Mouse (Mus musculus): ENCODE results near the gene Palm.

Palm gene

DNA sequence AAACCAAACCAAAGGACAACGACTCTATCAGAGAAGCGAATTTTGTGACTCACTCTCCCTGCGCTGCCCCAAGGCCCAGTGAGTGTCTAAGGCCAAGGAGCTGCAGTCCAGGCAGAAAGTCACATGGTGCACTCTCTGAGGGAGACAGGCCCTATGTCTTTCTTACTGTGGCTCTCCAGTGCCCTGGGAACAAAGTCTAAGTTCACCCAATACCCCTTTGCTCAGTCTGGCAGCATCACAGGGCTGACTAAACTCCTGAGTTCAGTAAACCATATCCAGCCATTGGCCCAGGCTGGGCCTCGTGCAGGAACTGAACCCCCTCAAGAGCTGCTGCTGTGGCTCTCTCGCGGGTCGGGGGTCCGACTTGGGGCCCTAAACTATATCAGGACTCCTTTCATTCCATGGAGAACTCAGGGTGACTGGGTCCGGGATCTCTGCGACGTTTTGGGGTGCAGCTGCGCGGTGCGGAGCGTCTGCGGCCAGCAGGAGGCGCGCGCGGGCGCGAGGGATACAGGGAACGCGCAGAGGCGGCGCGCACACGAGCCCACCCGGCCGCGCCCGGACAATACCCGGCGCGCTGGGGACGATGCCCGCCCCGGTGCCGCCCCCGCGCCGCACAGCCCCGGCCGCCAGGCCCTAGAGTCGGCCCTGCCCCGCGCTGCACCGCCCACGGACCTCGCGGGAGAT is at the start of gene Palm:
TSS of gene Palm (plus strand) at position 522 of the 687 bp plus-strand sequence.
- TF ChIP-seq GATA4 (IDR thresholded peaks at IDR 0.05; ENCODE audit: insufficient replicate concordance, low read length): no peak

DNA sequence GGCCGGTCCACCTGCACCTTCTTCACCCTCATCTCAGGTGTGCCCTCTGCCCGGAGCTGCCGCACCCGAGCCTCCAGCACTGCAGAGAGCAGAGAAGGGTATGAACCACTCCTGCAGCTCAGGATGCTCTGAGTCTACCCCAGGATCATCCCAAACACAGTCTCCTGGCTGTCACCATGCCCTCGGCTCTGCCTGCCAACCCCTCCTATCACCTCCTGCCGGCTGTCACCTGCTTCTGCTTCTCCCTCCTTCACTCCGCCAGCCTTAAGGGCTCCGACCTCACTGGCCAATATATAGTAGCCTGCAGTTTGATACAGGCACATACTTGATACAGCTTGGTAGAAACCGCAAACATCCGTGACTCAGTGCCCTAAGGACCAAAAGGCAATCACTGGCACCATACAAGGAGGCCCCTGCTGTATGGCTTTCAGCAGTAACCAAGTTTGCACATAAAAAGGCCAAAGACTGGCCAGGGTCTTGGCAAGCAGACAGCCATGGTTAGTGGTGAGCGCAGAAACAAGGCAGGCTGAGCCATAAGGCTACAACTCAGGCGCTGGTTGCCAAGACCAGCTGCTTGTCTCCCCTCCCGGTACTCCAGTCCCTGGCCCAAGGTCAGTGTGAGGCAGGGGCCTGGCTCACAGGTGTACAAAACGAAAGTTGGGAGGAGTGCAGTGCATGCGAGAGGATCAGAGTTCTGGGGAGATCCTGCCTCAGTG is 49.6 kb upstream of the Palm start:
- TF ChIP-seq GATA4 (IDR thresholded peaks at IDR 0.05; ENCODE audit: insufficient replicate concordance, low read length): no peak

DNA sequence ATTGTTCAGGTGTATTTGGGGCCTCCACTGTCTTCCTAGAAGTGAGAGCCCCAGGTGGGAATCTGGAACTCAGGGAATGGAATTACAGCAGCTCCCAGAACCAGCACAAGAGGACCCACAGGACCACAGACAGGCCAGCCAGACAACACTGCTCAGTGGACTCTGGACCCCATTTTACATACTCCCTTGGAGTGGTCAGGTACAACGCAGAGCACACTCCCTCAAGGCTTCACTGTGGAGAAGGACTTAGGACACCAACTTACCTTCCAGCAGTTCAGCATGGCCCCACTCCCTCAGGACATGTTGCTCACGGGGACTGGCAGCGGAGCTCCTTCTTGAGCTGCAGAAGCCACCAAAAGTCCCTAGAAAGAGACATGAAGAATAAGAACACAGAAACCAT is 48.0 kb upstream of the Palm start:
- TF ChIP-seq GATA4 (IDR thresholded peaks at IDR 0.05; ENCODE audit: insufficient replicate concordance, low read length): no peak

DNA sequence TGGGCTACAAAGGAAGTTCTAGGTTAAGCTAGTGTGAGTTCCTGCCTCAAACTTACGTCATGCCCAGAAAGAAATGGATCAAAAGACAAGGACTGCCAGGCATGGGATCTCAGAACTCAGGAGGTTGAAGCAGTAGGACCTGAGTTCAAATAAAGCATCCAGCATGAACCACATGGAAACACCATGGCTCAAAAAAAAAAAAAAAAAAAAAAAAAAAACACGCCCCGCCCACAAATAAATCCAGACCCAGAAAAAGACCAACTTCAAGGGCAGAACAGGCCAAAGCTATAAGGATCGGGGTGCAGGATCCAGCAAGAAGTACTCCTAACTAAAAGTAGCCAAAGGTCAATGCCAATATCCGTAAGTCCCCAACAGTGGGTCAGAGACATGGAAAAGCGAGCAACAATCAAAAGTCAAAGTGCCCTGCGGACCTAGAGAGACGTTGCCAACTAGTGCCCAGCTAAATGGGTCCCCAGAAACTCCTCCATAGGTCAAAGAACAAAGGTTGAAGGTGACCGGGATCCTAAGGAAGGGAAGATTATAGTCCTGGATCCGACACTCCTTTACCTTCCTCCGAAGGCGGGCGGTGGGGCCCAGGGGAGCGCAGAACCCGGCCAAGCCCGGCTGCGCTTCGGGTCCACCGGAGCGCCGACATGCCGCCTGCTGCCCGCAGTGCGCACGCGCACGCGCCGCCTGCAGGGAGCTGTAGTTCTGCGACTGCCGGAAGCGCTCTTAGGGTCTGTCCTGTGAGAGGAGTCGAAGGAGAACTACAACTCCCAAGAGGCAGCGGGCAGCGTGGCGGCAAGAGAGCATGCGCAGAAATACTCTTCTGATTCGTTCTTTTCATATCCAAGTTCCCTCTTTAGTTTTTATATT is 47.2 kb upstream of the Palm start, which contains the start of gene Polrmt:
TSS of gene Polrmt (minus strand) at position 684 of the 876 bp plus-strand sequence.
- no peak for TF ChIP-seq GATA4 (IDR thresholded peaks at IDR 0.05; ENCODE audit: insufficient replicate concordance, low read length)

DNA sequence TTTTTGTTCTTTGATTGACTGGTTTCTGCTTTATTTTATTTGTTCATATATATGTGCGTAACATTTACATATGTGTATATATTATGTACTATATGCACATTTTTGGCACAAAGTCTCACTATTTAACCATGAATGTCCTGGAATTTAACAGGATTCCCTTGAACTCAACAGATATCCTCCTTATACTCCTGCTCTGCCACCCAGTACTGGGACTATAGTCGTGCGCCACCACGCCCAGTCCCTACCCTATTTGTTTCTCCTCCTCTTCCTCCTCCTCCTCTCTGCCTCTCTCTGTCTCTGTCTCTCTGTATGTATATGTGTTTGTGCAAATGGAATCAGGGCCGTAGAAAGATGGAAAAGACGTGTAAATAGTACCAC is 46.6 kb upstream of the Palm start:
- TF ChIP-seq GATA4 (IDR thresholded peaks at IDR 0.05; ENCODE audit: insufficient replicate concordance, low read length): no peak

DNA sequence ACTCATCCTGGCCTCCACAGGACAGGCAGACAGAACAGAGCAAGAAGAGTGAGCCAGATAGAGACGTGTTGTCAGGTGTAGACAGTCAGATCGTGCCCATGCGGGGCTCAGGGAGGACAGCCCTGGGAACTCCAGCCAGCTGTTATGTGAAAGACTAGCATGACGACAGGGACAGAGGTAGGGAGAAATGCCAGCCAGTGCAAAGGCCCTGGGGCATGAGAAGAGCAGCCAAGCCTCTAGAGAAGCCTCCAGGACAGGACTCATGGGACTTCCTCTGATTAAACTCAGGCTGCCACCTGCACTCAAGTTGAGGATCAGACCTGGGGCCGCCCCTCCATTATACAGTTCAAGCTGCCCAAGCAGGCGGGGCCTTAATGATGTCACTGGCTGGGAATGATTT is 44.9 kb upstream of the Palm start:
- TF ChIP-seq GATA4 (IDR thresholded peaks at IDR 0.05; ENCODE audit: insufficient replicate concordance, low read length): no peak

DNA sequence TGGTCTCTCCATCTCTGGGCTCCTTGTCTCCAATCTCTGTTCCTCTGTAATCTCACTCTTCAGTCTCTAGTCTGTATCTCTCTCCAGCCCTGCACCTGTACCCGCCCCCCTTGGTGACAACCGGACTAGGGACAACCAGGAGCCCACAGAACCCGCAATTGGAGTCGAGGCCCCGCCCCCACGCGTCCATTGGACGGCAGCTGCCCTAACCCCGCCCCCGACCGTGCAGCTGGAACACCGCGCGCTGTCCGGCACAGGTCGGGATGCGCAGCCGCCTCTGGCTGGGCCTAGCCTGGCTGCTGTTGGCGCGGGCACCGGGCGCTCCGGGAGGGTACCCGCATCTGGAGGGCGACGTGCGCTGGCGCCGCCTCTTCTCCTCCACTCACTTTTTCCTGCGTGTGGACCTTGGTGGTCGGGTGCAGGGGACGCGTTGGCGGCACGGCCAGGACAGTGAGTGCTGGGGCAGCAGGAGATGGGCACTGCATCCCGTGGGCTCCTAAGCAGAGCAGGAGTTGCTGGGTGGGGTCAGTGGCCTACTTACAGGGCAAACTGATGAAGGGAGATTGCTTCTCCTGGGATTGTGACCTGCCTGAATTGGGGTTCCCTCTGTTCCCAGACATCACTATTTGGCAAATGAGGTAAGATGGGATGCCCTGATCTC is 38.4 kb upstream of the Palm start, which contains the start of gene Fgf22:
TSS of gene Fgf22 (plus strand) at position 221 of the 661 bp plus-strand sequence.
- no peak for TF ChIP-seq GATA4 (IDR thresholded peaks at IDR 0.05; ENCODE audit: insufficient replicate concordance, low read length)

DNA sequence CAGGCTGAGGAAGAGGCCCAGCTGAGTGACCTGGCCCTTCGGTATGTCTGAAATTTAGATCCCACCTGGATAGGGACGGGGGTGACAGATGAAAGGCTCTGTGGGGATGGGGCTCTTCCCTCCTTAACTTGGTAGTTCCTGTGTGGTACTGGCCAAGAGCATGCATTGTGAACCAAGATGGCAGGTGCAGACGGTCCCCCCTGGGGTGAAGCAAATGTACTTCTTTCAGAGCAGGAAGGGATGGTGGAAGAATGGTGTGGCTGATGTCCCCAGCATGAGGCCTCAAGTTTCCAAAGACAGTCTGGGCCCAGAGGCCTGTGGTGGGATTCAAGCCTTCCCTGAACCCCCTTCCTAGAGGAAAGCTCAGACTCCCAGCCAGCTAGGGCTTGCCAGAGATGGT is 37.5 kb upstream of the Palm start:
- TF ChIP-seq GATA4 (IDR thresholded peaks at IDR 0.05; ENCODE audit: insufficient replicate concordance, low read length): no peak

DNA sequence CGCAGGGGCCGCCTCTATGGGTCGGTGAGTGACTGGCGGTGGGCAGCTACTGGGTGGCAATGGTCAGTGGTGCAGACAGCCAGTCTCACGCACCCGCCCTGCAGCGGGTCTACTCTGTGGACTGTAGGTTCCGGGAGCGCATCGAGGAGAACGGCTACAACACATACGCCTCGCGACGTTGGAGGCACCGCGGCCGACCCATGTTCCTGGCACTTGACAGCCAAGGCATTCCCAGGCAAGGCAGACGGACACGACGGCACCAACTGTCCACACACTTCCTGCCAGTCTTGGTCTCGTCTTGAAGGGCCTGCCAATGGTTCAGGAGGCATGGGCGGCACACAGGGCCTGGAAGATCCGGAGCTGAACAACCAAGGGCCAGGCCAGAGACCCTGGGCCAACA is 36.7 kb upstream of the Palm start:
- TF ChIP-seq GATA4 (IDR thresholded peaks at IDR 0.05; ENCODE audit: insufficient replicate concordance, low read length): no peak

DNA sequence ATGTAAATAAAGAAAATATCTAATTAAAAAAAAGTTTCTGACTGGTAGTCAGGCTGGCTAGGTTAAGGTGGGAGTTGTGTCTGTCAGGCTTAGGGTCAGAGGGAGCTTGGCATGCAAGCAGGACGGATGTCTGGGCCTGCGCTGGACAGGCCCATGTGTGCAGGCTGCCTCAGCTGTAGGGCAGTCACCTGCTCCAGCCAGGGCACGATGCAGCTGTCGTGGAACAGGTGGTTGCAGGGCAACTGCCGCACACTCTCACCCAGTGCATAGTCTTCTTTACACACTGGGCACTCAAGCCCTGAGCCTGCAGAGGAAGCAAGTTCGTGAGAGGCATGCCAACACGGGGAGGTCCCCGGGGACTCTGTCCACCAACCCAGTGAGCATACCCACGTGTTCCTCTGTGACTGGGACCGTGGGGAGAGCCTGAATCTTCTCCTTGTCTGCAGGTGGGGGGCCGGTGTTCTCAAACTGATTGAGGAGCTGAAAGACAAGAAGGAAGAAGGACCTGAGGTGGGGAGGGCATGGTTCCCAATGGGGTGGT is 32.7 kb upstream of the Palm start:
- TF ChIP-seq GATA4 (IDR thresholded peaks at IDR 0.05; ENCODE audit: insufficient replicate concordance, low read length): no peak

DNA sequence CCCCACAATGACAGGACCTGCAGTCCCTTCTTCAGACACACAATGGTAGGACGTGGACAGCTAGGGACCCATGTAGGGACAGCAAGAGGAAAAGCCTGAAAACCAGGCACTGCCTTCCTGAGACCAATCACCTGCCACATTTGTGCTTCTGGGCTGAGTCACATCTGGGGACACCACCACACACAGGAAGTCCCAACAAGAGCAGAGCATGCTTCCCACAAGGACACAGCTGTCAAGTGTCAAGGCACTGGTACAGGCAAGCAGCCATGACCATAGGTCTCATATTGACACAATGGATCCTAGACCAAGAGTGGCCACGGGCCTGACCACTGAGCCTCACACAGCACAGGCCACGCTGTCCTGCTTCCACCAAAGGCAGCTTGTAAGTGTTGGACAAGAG is 30.5 kb upstream of the Palm start:
- TF ChIP-seq GATA4 (IDR thresholded peaks at IDR 0.05; ENCODE audit: insufficient replicate concordance, low read length): no peak

DNA sequence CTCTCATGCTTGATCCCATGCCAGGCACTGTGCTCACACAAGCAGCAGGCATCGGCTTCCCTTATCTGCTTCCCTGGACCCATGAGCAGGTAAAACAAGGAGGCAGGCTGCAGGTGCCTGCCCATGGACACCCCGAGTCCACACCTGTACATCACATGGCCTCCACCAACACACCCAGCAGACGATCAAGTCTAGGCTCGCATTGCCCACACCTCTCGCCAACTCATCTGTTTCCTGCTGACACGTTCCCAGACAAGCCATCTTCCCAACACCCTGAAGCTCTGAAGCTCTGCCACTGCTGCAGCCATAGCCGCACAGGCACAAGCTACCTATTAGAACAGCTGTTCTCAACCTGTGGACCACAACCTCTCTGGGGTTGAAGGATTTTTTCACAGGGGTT is 29.1 kb upstream of the Palm start:
- TF ChIP-seq GATA4 (IDR thresholded peaks at IDR 0.05; ENCODE audit: insufficient replicate concordance, low read length): no peak

DNA sequence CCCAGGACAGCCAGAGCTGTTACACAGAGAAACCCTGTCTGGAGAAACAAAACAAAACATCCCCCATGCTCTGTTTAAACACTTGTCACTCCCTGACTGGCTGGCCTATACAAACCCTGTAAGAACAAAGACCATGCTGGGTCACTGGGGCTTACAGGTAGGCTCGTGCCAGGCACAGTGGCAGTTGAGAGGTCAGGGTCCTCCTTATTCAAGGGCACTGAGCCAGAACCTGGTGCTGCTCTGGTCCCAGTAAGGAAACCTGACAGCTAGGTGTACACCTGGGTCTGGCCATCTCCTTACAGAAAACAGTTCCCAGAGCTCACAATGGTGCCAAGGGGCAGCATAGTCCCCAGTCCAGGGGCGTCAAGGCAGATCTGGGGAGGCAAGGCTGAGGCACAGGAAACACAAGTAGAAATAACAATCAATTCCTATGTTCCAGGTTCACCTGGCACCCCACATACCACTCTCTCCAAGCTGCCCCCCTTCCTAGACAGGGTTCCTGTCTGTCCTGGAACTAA is 28.1 kb upstream of the Palm start:
- TF ChIP-seq GATA4 (IDR thresholded peaks at IDR 0.05; ENCODE audit: insufficient replicate concordance, low read length): no peak

DNA sequence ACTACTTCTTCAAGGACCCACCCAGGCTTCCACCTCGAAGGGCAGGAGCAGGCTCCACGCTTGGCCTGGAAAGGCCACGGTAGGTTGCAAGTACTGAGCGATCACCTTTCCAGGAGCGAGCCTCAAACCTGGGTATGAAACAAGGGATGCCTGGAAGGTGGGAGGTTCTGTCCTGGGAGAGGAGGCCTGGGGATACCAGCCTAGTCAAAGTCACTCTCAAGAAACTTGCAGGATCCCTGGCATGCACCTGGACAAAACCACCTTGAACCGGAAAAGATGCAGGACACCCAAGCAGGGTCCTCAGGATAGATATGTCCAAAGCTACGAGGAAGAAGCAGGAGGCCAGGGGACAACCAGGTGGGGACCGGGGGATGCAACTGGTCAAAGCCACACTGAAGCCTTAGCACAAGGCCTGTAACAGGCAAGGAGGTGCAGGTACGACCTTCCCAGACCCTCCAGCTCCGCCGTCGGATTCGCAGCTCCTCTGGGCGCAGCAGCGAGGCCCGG is 27.3 kb upstream of the Palm start:
- no peak for TF ChIP-seq GATA4 (IDR thresholded peaks at IDR 0.05; ENCODE audit: insufficient replicate concordance, low read length)

Measured in liver, adult (tissue).